Mouse (Mus musculus) cortical plate, adult 2 months (tissue): ENCODE measurements around the gene Anks1b.

Source experiments
- CTCF ChIP-seq: fragments of 200-500 bp; IDR thresholded peaks from 2 replicates; pipeline ENCODE4 v1.5.1; 2011; ENCODE audit warnings: mild to moderate bottlenecking, control low read depth, low read length; ENCODE audit not compliant: insufficient read depth; ENCODE audit errors: extremely low read depth
- POLR2A ChIP-seq: fragments of 200-500 bp; IDR thresholded peaks from 2 replicates; pipeline ENCODE4 v1.6.1; 2011; ENCODE audit warnings: mild to moderate bottlenecking, low read length, control low read depth; ENCODE audit not compliant: insufficient read depth; ENCODE audit errors: extremely low read depth

GRCm38 (mm10) chr10:90907381-90907780, 1034.1 kb downstream of the Anks1b start:
- TF ChIP-seq POLR2A, result no peak
- no peak for TF ChIP-seq CTCF
